Mouse (Mus musculus) heart, postnatal 36 days (tissue): ENCODE measurements around the gene Abi3bp. TPM values are rescaled to one million over a fixed set of nuclear protein-coding genes. Genes with fewer than 3 reads are reported as not detected.

Source experiments
- DNase-seq, 2 experiments: peaks; one replicate each; pipeline ENCODE4 v3.0.0; 2021 to 2022
- intact Hi-C: fragments of 180-260 bp; cut with DNase I; formaldehyde crosslinking; loops from one replicate; pipeline ENCODE4 v1.15.1; 2025
- total RNA-seq, 2 experiments: library from RNA; stranded (reverse); gene quantifications; 2 replicates each; pipeline ENCODE4 v1.2.3; 2021

Gene Abi3bp
- total RNA-seq, 2 experiments from 2014 or later: 7.5 to 7.7 TPM

DNA sequence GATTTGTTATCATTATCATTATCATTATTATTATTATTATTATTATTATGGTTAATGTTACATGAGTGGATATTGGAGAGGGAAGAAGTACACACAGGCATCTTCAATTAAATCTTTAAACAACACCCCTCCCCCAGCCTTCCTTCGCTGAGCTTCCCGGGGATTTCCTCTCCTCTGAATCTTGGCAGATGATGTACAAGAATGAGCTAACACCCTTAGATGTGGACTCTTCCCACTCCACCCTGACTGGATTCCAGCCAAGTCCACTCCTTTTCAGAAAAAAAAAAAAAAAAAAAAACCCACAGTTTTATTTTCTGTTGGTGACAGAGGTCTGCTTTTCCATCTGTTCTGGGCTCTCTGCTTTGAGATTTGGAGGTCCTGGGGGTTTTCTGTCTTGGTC is 23.8 kb downstream of the Abi3bp start:
- peak; percentile 34 to 36 for DNase-seq
- intact Hi-C loops: loop anchor here (5.0 kb wide), 1 partner anchor 176 kb away; no protein-coding TSS in a partner anchor

DNA sequence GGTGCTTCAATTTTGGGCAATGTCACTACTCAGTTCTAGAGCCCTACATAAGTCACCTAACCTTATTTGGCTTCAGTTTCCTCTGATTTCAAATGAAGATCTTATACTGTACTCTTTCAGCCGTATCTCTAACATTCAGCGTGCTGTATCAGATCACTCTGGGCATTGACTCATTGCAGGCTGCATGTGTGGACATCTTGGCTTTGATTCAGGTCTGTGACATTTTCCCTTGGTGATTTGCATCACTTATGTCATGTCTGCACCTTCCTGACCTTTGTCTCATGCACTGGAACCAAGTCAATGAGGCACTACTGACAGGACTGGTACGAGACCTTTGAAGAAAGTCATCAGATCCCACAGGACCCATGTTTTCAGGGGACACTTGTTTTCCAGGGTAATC is 24.5 kb downstream of the Abi3bp start:
- DNase-seq: no peak
- intact Hi-C loops: loop anchor here (5.0 kb wide), 1 partner anchor 175 kb away; no protein-coding TSS in a partner anchor

DNA sequence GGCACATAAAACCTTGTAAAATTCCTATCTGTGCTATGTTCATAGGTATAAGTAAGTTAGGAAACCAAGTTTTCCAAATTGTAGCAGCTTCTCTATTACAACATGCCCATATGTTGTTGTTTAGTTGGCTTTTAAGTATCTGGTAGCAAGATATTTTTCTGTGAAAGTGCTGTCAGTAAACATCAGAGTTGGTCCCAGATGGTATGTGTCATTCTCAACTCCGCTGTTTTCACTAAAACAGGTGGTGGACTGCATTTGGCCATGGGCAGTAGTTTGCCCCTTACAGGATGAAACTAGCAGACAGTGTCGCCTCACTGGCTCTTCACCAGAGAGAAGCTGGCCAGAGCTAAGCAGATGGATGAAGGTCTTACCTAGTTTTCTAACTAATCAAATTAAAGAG is 26.3 kb downstream of the Abi3bp start:
- intact Hi-C loops: loop anchor here (5.0 kb wide), 1 partner anchor 173 kb away; no protein-coding TSS in a partner anchor
- no peak for DNase-seq

DNA sequence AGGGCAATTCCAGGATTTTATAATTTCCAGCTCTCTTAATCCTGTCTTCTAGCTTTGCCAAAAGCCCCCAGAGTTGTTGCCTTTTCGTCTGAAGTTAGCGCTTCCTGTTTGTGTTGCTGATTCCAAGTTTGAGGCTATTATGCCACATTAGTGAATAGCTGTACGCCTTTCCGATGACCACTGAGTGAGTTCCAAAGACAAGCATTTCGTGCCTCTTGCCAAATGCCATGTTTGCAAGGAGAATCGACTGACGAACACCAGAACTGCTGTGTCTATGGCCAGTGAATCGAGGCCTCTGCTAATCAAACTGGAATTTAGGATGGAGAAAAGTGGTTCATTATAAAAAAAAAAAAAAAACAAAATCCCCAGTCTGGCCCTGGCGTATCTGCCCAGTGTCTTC is 40.3 kb downstream of the Abi3bp start:
- intact Hi-C loops: no loop called here
- DNase-seq: no peak

DNA sequence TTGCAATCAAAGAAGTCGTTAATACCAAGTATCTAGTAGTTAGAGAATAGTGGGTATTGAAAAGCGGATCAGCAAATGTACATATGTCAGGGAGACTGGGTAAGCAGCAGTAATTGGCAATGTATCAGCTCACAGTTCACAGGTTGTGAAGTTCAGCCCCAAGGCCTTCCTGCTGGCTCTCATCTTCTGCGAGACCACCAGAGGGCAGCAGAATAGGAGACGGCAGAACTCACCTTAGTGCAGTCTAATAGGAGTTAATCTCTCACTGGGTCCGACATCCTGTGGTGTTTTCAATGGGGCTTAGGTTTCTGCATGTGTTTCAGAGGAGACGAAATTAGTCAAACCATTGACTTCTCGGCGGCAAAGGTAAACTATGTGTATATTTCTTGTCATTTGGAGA is 46.7 kb downstream of the Abi3bp start:
- DNase-seq: no peak
- intact Hi-C loops: no loop called here

DNA sequence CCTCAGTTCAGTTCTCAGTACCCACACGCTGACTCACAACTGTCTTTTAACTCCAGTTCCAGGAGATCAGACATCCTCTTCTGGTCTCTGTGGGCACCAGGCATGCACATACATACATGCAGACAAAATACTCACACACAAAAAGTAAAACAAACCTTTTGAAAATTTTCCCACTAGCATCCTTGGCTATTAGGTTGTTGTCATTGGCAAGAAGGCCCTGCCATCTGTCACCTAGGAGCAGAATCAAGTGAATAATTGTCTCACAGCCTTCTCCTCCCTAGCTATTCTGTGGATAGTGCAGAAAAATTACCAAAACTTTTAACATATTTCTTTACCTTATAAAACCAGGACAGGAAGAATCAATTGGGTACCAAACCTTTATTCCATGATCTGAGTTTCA is 48.8 kb downstream of the Abi3bp start:
- no peak for DNase-seq
- intact Hi-C loops: no loop called here

DNA sequence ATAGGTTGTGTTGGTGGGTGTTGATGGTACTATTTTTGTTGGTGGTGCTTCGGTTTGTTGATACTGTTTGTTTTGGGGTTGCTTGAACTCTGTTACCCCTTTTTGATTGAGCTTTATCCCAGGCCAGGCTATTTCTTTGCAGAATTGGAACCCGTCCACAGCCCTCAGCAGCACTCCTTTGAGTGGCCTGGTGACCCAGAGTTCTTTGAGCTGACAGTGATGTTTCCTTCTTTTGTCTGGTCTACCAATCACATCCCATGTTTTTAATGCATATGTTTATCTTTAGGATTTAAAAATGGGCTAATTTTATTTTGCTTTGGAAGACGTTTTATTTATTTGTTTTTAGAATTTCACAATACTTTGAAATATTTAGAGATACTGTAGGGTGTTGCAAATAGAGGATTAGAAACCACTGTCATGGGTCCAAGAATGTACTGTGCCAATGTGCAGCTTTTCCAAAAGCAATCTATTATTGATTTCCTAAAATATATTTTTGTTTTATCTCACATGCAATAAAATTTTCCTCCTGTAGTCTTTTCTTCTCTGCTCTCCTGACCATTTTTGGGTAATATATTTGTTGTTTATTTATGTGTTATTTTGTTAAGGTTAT is 50.5 kb downstream of the Abi3bp start:
- intact Hi-C loops: no loop called here
- no peak for DNase-seq

DNA sequence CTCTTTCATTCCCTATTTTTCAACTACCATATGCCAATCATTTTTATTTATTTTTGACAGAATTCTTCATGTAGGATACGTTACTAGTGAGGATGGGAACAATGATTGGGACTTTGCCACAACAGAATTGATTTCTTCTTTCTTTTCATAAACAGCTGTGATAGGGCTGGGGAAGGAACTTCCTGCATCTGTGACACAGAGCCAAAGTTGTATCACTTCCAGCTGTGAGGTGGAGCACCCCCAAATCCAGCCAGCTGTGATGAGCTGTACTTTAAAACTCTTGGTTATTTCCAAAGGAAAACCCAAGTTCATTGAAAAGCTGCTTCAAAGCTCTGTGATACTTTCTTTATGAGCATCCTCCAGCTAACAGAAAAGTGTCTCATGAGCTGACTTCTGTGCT is 101.9 kb downstream of the Abi3bp start:
- peak; percentile 29 to 38 for DNase-seq
- intact Hi-C loops: no loop called here

DNA sequence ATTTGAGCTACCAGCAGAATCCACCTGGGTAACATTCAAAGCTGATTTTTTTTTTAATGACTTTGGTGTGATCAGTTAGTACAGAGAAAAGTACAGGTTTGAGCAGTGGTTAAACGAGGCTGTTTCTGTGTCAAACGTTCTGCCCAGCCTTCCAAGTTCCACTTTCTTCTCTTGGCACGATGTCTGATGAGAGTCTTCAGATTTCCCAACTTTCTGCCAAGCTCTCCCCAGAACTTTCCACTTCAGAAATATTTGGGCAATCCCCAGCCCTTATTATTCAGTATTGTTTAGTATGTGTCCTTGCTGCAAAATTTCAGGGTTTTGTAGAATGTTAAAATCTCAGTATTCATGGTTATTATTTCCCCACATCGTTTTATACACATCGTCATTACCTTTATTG is 115.9 kb downstream of the Abi3bp start:
- no peak for DNase-seq
- intact Hi-C loops: no loop called here

DNA sequence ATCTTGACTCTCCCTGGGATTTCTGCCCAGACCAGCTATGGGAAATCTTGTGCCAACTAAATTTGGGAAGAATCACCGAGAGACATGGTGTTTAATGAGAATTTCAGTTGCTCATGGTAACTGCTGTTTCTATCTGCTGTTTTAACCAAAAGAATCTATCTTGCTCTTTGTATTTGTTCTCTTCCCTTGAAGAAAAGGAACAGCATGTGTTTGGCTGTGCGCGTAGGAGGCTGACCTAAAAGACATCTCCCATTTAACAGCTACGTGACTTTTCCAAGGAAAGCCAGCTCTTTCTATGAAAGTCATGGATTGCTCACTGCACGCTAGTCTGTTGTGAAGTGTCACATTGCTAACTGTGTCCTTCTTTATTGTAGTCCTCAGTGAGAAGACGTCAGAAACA is 117.2 kb downstream of the Abi3bp start:
- intact Hi-C loops: no loop called here

DNA sequence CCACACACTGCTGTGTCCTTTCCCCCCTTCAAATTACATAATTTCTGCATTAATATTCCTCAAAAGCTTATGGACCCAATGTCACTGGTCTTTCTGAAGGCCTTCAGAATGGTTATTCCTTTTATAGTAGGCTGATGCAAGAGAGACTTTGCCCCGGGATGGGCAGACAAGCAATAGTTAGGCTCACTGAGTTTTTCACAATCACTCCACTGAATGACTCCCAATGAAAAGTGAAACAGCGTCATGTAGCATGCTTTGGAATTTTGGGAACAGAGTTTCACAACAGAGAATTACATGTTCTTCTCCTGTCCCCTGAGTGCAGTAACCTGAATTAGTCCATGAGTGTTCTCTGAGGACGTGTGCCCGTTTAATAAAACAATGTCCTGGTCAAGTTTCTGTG is 120.7 kb downstream of the Abi3bp start:
- intact Hi-C loops: no loop called here
- DNase-seq: no peak

More for the DNA sequence above, 117.2 kb downstream of the Abi3bp start:
- no peak for DNase-seq

DNA sequence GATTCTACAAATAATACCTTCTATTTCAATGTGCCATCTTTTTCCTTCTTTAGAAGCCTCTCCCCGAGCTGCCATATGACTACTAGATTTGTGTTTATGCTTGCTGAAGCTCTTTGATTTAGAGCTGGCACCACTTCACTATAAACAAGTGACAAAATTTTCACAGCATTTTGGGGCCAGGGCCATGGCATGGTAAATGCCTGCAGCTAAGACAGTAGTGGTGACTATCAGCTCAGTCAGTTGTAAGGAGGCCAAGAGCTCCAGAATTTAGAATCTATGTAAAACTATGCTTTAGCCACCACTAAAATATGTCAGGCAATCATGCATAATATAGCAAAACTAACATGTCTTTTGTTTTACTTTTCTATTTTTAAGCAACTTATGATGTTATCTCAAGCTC is 124.7 kb downstream of the Abi3bp start:
- no peak for DNase-seq
- intact Hi-C loops: no loop called here

DNA sequence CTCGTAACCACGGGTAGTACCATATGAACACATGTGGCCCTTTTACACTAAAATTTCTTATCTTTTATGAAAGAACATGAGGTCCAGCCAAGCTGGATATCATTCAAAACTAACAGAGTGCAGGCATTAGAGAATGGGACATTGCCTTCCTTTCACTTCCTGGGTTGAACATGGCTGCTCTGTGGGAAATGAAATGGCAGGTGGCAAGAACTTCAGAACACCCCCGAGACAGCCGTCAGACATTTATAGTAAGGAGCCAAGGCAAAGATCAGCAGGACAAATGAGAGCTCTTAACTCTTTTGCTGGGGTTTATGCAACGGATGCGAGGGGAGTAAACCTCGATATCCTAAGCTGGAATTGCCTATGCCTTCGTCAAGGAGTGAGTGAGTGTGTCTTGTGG is 132.9 kb downstream of the Abi3bp start:
- peak; percentile 4 to 13 for DNase-seq
- intact Hi-C loops: no loop called here

DNA sequence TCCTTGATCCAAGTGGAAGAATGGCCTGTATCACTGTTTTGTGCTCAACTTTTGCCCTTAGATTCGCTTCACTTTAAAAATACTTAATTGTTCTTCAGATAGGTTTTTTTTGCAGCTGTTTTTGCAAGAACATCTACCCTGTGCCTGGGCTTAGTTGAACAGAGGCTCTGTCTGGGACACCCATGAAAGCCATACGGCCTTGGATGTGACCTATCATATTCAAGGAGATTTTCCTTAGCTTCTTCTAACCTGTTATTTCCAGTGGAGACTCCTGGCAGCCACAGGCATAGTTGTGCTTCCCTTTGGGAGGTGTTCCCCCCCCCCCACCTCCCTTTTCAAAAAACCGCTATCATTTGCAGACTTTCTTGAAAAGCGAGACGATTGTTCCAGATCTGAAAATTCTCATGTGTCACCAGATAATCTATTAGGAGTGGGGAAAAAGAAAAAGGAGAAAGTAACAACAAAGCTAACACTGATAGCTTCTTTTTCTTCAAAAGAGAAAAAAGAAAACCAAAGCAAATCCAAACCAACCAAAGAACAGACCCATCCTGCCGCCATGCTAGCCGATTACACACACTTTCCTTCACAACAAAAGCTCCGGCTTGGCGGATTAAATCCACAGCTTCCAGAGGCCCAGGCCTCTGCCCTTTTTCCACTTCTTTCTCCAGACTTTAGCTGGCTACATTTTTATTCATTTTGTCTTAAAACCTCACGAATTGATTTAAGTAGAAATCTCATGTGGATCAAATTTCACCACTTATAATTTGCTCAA is 133.6 kb downstream of the Abi3bp start:
- intact Hi-C loops: no loop called here
- DNase-seq: no peak

DNA sequence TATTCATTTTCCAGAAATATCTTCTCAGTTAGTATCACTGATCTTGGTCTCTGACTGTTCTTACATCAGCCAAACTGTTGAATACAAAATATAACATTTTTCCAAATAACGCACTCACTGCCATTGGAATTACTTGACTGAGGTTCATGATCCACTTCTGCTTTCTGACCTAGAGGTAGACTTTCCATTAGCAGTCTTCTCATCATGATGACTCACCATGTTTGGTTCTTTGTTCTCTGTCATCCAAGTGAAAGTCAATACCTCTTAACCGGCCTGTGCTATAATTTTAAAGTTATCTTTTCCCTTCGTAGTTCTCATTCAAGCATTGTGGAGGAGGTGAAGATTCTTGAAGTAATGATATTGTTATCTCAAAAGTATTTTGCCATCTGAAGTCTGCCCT is 160.9 kb downstream of the Abi3bp start:
- intact Hi-C loops: no loop called here
- no peak for DNase-seq

DNA sequence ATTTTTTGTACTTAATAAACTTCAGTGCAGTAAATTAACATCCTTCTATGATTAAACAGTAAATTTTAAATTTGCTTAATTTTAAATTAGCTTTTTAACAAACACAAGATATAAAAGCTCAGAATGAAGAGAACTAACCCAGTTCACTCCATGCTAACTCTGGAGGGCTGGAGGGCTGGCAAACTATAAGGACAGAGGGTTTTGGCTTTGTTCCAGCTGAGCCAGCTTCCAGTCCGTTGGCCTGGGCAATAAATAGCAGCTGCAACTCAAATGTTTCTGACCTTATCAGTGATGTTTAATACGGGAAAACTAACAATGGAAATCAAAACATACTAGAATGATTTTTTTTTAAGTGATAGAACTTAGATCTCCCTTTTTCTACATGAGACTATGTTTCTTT is 167.6 kb downstream of the Abi3bp start:
- DNase-seq: peak; percentile 14
- intact Hi-C loops: no loop called here

DNA sequence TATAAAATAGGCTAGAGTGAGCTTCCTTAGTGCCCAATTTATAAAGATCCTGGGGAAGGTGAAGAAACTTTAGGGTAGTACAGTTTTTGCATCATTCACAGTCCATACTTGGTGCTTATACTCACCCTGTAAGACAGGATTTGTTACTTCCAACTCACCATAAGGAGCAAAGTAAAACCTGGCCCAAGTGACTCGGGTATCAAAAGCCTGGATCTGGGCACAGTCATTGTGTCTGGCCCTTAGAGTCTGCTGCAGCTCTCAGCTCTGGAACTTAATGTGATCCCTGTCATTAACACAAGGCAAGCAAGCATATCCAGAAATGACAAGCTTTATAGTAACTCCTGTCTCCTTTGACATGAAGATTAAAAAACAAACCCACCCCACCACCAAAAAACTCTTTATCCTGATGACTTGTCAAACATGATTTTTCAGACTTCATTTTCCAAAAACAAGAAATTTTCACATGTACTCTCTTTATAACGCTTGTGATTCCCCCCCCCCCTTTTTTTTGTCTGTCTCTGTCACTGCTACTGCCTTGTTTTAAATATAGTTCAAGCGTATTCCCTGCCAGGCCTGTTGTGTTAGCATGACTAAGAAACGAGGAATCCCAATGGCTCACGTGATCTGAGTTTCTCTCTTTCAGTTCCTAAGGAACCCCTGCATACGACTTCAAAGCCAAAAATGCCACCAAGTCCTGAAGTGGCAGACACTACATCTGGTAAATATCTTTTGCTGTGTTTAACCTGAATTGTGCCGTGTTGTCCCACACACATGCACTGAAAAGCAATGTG is 168.9 kb downstream of the Abi3bp start:
- peak in 1 of 2 experiments; percentile 4 for DNase-seq
- intact Hi-C loops: no loop called here

DNA sequence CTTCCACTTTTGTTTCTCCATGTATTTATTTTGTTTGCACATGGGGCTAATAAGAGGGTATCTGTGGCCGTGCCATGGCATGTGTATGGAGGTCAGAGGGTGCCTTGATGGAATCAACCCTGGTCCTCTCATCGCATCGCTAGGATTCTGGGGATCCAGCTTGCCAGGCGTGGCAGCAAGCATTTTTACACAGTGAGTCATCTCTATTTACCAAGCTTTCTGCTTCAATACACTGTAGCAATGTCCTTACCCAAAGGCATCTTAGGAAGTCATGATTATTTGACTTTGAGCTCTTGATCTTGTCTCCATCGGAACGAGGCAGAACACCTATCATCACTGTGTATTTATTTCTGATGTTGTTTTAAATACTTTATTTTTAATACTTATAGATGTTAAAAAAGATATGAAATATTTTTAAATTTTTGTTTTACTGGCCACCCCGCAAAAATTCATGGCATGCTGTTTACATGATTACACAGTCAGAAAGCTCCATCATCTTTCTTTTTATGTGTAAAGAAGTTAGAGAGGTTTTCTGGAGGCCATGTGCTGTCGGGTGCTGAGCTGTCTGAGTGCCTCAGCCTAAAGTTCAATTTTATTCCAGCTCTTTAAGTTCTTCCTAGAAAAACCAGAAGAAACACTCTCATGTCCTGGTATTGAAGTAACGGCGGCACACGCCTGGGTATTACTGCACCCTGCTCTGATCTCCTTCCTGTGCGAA is 177.7 kb downstream of the Abi3bp start:
- intact Hi-C loops: no loop called here
- no peak for DNase-seq

DNA sequence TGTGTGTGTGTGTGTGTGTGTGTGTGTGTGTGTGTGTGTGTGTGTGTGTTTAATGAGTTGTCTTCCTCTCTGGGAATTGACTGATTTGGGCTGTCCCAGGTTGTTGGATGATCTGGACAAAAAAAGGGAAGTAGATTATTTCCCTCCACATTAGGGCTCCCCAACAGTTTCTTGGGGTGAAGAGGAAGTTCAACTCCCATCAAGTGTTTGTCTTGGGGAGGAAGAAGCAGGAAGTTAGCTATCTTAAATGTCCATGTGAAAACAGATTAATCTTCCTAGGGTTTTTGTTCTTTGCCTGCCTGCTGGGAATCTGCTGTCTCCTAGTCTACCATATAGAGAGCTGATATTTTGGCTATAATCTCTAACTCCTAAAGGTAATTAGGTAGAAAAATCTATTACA is 181.2 kb downstream of the Abi3bp start:
- DNase-seq: no peak
- intact Hi-C loops: no loop called here

DNA sequence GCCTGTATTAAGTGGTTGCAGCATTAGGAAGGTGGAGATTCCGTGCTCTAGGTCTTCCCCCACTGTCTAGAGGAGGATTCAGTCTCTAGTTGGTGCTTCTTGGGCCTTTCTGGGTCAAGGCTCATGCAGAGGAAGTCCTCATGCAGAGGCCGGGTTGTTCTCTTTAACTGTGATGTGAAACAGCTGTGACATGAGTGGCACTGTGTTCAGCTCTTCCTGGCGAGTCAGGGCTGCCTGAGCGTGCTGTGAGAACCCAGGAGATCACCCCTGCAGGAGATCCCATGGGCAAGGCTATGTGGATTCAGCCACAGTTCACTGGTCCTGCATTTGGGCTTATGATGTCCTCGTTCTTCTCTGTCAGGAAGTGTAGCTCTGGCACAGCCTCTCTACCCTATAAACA is 191.8 kb downstream of the Abi3bp start:
- intact Hi-C loops: no loop called here

DNA sequence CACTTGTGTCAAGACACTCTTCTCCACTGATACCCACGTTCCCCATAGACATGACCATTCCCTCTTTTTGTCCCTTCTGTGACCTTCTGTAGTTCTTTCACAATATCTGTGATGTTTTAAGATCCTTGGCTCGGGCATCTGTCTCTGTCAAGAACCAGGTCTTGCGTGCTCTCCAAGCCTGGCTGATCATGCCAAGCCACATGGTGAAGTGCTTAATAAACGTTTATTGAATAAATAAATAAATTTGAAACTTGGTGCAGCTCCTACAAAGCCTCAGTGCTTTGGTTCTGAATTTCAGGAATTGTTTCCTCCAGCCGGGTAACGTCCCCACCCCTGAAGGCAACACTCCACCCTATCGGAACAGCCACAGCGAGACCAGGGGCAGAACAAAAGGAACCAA is 193.3 kb downstream of the Abi3bp start:
- no peak for DNase-seq
- intact Hi-C loops: loop anchor here (10.0 kb wide), 1 partner anchor 486 kb away; no protein-coding TSS in a partner anchor

More for the DNA sequence above, 191.8 kb downstream of the Abi3bp start:
- no peak for DNase-seq
